Mouse (Mus musculus): ENCODE results near the gene Sec14l4. TPM values are rescaled to one million over a fixed set of nuclear protein-coding genes. Genes with fewer than 3 reads are reported as not detected.

Sec14l4 gene
- polyA plus RNA-seq, 1 experiment, result not detected

DNA sequence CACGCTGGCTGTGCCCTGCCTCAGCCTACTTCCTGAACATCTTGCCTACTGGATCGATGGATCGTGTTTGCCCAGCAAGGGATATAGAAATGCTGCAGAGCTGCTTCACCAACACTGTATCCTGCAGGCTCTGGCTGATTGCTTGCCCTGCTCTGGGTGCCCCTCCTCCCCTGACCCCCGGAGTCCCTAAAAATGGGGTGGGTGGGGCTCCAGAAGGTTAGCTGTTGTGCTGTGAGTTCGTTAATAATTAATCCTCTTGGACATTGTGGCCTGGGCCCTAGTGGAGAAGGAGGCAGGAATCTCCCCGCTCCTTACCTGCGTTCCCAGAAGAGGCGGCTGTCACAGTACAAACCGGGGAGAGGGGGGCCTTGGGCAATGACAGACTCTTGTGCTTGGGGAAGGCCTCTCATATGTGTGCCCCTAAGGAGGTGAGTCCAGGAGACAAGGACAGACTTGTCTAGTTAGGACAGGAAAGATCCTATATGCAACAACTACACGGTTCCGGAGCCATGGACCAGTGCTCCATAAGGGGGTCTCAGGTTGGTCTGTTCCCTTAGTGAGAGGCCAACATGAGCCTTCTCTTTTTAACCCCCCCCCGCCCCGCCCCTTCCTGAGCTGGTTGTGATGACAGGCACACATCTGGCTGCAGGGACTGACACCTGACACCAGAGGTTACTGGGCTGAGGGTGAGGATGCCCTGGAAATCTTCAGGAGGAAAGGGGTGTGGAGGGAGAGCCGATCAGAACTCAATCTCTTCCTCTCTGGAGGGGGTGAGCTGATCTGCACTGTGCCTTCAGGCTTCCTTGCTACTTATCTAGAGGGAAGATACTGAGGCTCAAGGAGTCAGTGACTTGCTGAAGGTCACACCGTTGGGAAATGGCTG lies 47.2 kb upstream of the Sec14l4 start:
- H3K4me3 ChIP-seq (ENCODE audit: insufficient read depth, poor library complexity, severe bottlenecking), result no peak overlapping the region
- H3ac ChIP-seq (ENCODE audit: control insufficient read depth, insufficient read length, low read depth), result no peak overlapping the region
- peaks cover 32% of the 10 kb centered on the region for H3K36me3 ChIP-seq (ENCODE audit: control insufficient read depth, insufficient read depth)
- no peaks in the 10 kb centered on the region for H3K79me3 ChIP-seq (ENCODE audit: low read depth)
- H3K79me2 ChIP-seq (ENCODE audit: control insufficient read depth, insufficient read depth), result no peaks in the 10 kb centered on the region
- TF ChIP-seq CEBPB (IDR thresholded peaks at IDR 0.05; ENCODE audit: low read depth) (no peak), USF1 (IDR thresholded peaks at IDR 0.05; ENCODE audit: low read depth) (no peak), MYOG (IDR thresholded peaks at IDR 0.05; ENCODE audit: control insufficient read depth, extremely low read depth, insufficient read length) (no peak), MAX (IDR thresholded peaks at IDR 0.05) (no peak), MYOD1 (IDR thresholded peaks at IDR 0.05; ENCODE audit: control insufficient read depth, insufficient read length, low read depth) (no peak), CTCF (IDR thresholded peaks at IDR 0.05; ENCODE audit: control insufficient read depth, insufficient read depth, insufficient read length) (no peak)
- H3K27me3 ChIP-seq (ENCODE audit: control insufficient read depth, insufficient read depth, insufficient read length), result no peaks in the 10 kb centered on the region

DNA sequence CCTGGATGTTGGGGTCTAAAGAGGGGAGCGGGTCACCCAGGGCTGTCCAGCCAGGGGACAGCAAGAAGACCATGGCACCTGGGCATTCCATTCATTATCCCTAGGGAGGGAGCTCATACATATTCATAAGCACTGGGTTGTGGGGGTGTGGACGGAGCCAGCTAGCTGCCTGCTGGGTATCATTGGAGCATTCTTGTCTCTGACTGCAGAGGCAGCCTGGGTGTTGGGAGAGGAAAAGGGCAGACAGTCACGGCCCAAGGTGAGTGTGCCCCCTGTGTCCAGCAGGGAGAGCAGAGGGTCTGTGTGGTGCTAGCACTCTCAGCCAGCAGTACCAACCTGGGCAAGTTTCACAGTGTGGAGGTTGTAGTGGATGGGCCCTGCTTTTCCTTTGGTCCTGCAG lies 41.5 kb upstream of the Sec14l4 start:
- Histone ChIP-seq H3K79me2 (ENCODE audit: control insufficient read depth, insufficient read depth) (no peaks in the 10 kb centered on the region), H3K79me3 (ENCODE audit: low read depth) (no peaks in the 10 kb centered on the region), H3K36me3 (ENCODE audit: control insufficient read depth, insufficient read depth) (no peaks in the 10 kb centered on the region), H3ac (ENCODE audit: control insufficient read depth, insufficient read length, low read depth) (no peak overlapping the region), H3K4me3 (ENCODE audit: insufficient read depth, poor library complexity, severe bottlenecking) (no peak overlapping the region), H3K27me3 (ENCODE audit: control insufficient read depth, insufficient read depth, insufficient read length) (no peaks in the 10 kb centered on the region)
- TF ChIP-seq MYOD1 (IDR thresholded peaks at IDR 0.05; ENCODE audit: control insufficient read depth, insufficient read length, low read depth), result no peak
- TF ChIP-seq MAX (IDR thresholded peaks at IDR 0.05), result no peak
- no peak for TF ChIP-seq FOSL1 (IDR thresholded peaks at IDR 0.05; ENCODE audit: insufficient read depth, low read length, poor library complexity, severe bottlenecking)
- TF ChIP-seq CTCF (IDR thresholded peaks at IDR 0.05; ENCODE audit: control insufficient read depth, insufficient read depth, insufficient read length), result no peak
- no peak for TF ChIP-seq MYOG (IDR thresholded peaks at IDR 0.05; ENCODE audit: control insufficient read depth, extremely low read depth, insufficient read length)
- no peak for TF ChIP-seq USF1 (IDR thresholded peaks at IDR 0.05; ENCODE audit: low read depth)
- no peak for TF ChIP-seq CEBPB (IDR thresholded peaks at IDR 0.05; ENCODE audit: low read depth)

DNA sequence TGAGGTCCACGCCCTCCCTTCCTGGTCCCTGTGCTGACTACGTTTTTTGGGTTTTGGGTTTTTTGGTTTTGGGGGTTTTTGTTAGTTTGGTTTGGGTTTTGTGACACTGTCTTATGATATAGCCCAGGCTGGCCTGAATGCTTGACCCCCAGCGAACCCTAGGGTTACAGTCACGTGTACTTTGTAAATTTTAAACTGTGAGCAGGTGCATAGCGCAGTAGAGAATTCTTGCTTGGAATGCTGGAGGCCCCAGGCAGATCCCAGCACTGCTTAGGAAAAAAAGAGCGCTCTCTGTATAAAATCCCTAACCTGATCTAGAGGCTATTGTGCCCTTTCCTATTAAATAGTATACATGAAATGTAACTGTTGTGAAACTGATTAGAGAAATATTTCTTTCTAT lies 38.1 kb upstream of the Sec14l4 start:
- Histone ChIP-seq H3K36me3 (ENCODE audit: control insufficient read depth, insufficient read depth) (no peaks in the 10 kb centered on the region), H3ac (ENCODE audit: control insufficient read depth, insufficient read length, low read depth) (no peak overlapping the region), H3K27me3 (ENCODE audit: control insufficient read depth, insufficient read depth, insufficient read length) (peaks cover 4% of the 10 kb centered on the region), H3K79me2 (ENCODE audit: control insufficient read depth, insufficient read depth) (no peaks in the 10 kb centered on the region), H3K4me3 (ENCODE audit: insufficient read depth, poor library complexity, severe bottlenecking) (no peak overlapping the region), H3K79me3 (ENCODE audit: low read depth) (no peaks in the 10 kb centered on the region)
- TF ChIP-seq MYOG (IDR thresholded peaks at IDR 0.05; ENCODE audit: control insufficient read depth, extremely low read depth, insufficient read length) (no peak), MYOD1 (IDR thresholded peaks at IDR 0.05; ENCODE audit: control insufficient read depth, insufficient read length, low read depth) (no peak), MAX (IDR thresholded peaks at IDR 0.05) (no peak), FOSL1 (IDR thresholded peaks at IDR 0.05; ENCODE audit: insufficient read depth, low read length, poor library complexity, severe bottlenecking) (no peak), CTCF (IDR thresholded peaks at IDR 0.05; ENCODE audit: control insufficient read depth, insufficient read depth, insufficient read length) (no peak), USF1 (IDR thresholded peaks at IDR 0.05; ENCODE audit: low read depth) (no peak), CEBPB (IDR thresholded peaks at IDR 0.05; ENCODE audit: low read depth) (no peak)

DNA sequence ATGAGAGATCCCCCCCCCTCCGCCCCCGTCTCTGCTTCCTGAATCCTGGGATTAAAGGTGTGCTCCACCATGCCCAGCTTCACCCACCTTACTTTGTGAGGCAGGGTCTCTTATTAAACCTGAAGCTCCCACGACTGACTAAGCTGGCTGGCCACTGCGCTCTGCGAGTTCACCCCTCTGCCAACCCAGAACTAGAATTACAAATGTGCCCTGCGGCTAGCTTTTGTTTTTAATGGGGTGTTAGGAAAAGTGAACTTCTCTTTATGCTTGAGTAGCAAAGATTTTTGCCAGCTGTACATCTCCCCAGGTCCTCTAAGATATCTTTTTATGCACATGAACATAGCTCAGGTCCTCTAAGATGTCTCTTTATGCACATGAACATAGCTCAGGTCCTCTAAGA lies 37.3 kb upstream of the Sec14l4 start:
- H3K4me3 ChIP-seq (ENCODE audit: insufficient read depth, poor library complexity, severe bottlenecking), result no peak overlapping the region
- no peaks in the 10 kb centered on the region for H3K79me2 ChIP-seq (ENCODE audit: control insufficient read depth, insufficient read depth)
- H3K79me3 ChIP-seq (ENCODE audit: low read depth), result no peaks in the 10 kb centered on the region
- peaks cover 10% of the 10 kb centered on the region for H3K27me3 ChIP-seq (ENCODE audit: control insufficient read depth, insufficient read depth, insufficient read length)
- no peaks in the 10 kb centered on the region for H3K36me3 ChIP-seq (ENCODE audit: control insufficient read depth, insufficient read depth)
- no peak overlapping the region for H3ac ChIP-seq (ENCODE audit: control insufficient read depth, insufficient read length, low read depth)
- TF ChIP-seq MAX (IDR thresholded peaks at IDR 0.05), result no peak
- TF ChIP-seq FOSL1 (IDR thresholded peaks at IDR 0.05; ENCODE audit: insufficient read depth, low read length, poor library complexity, severe bottlenecking), result no peak
- no peak for TF ChIP-seq CTCF (IDR thresholded peaks at IDR 0.05; ENCODE audit: control insufficient read depth, insufficient read depth, insufficient read length)
- TF ChIP-seq CEBPB (IDR thresholded peaks at IDR 0.05; ENCODE audit: low read depth), result no peak
- no peak for TF ChIP-seq USF1 (IDR thresholded peaks at IDR 0.05; ENCODE audit: low read depth)
- TF ChIP-seq MYOG (IDR thresholded peaks at IDR 0.05; ENCODE audit: control insufficient read depth, extremely low read depth, insufficient read length), result no peak
- no peak for TF ChIP-seq MYOD1 (IDR thresholded peaks at IDR 0.05; ENCODE audit: control insufficient read depth, insufficient read length, low read depth)

DNA sequence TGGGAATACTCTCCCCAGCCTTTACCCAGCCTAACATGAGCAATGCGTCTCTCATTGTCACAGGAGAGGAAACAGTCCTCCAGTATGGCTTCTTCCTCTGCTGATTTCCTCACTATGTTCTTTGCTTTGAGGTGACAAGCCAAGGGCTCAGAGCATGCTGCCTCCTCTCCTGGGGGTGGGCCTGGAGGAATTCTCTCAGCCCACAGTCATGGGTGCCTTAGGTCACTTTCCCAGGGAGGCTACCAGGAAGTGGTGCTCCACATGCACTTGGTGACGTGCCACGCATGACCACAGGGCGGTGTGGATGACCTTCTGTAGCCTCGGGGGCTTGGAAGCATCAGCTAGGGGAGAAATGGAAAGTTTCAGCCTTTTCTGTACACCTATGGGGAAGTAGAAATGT lies 35.8 kb upstream of the Sec14l4 start:
- no peak overlapping the region for H3K4me3 ChIP-seq (ENCODE audit: insufficient read depth, poor library complexity, severe bottlenecking)
- peaks cover 11% of the 10 kb centered on the region for H3K27me3 ChIP-seq (ENCODE audit: control insufficient read depth, insufficient read depth, insufficient read length)
- H3ac ChIP-seq (ENCODE audit: control insufficient read depth, insufficient read length, low read depth), result no peak overlapping the region
- H3K79me3 ChIP-seq (ENCODE audit: low read depth), result no peaks in the 10 kb centered on the region
- TF ChIP-seq USF1 (IDR thresholded peaks at IDR 0.05; ENCODE audit: low read depth) (no peak), MAX (IDR thresholded peaks at IDR 0.05) (no peak), CEBPB (IDR thresholded peaks at IDR 0.05; ENCODE audit: low read depth) (no peak), FOSL1 (IDR thresholded peaks at IDR 0.05; ENCODE audit: insufficient read depth, low read length, poor library complexity, severe bottlenecking) (no peak), MYOG (IDR thresholded peaks at IDR 0.05; ENCODE audit: control insufficient read depth, extremely low read depth, insufficient read length) (no peak), CTCF (IDR thresholded peaks at IDR 0.05; ENCODE audit: control insufficient read depth, insufficient read depth, insufficient read length) (no peak), MYOD1 (IDR thresholded peaks at IDR 0.05; ENCODE audit: control insufficient read depth, insufficient read length, low read depth) (no peak)
- no peaks in the 10 kb centered on the region for H3K36me3 ChIP-seq (ENCODE audit: control insufficient read depth, insufficient read depth)
- no peaks in the 10 kb centered on the region for H3K79me2 ChIP-seq (ENCODE audit: control insufficient read depth, insufficient read depth)
